Mouse (Mus musculus): ENCODE results near the gene Mto1. TPM values are rescaled to one million over a fixed set of nuclear protein-coding genes. Genes with fewer than 3 reads are reported as not detected.
"Not testable (repeated sequence)": the region's sequence is repeated elsewhere in the genome, so short reads cannot be mapped to it uniquely, and the experiment has no call there.

Mto1 gene
- total RNA-seq, 1 experiment from 2014 or later, result 34.0 TPM

- ATAC-seq (ENCODE audit: extremely low read depth, insufficient number of reproducible peaks, low FRiP score, poor library complexity, severe bottlenecking), result no peak
Measured at GRCm38 (mm10) chr9:78500386-78500785, 52.4 kb downstream of the Mto1 start.

- no peak for ATAC-seq (ENCODE audit: extremely low read depth, insufficient number of reproducible peaks, low FRiP score, poor library complexity, severe bottlenecking)
Measured at GRCm38 (mm10) chr9:78501284-78501683, 53.3 kb downstream of the Mto1 start.

DNA sequence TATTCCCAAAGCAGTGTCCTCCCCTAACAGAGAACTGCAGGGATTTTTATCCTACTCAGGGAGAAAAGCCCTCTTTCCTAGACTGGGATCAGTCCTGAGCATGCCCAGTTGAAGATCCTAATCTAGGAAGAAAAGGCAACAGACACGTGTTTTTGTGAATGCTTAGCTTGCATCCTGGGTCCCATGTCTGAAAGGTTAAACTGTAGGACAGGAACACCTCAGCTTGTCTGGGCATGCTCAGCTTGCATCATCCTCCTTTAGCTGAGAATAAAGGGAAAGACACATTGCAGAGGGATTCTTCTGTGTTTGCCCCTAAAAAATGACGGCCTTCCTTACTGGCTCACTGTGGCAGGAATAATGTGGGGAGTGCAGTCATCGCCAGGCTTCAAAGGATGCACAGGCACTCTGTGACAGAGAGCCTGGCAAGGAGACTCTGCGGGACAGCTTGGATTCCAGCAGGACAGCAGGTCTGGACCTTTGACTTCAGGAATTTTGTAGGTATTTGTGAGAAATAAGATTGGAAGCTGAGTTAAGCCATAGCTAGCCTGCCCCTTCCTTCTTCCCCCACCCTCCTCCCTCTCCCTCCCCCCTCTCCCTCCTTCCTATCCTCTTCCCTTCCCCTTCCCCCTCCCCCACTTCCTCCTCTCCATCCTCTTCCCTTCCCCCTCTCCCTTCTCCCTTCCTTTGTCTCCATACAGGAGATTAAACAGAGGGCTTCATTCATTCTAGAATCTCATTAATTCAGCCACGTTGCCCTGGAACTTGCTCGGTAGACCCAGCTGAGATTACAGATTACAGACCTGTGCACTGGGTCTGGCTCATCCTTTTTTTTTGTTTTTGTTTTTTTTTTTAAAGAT, 55.4 kb downstream of the Mto1 start:
- no peak for ATAC-seq (ENCODE audit: extremely low read depth, insufficient number of reproducible peaks, low FRiP score, poor library complexity, severe bottlenecking)

DNA sequence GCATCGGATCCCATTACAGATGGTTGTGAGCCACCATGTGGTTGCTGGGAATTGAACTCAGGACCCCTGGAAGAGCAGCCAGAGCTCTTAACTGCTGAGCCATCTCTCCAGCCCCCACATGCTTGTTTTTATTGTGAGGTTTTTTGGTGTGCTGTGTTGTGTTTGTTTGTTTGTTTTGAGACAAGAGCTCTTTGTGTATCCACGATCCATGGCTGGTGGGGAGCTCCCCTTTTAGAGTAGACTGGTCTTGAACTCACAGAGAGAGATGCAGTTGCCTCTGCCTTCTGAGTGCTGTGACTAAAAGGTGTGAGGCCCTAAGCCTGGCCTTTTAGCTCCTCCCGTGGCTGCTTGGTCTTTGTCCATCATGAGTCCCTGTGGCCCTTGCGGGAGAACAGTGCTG, 56.1 kb downstream of the Mto1 start:
- ATAC-seq (ENCODE audit: extremely low read depth, insufficient number of reproducible peaks, low FRiP score, poor library complexity, severe bottlenecking), result no peak

GRCm38 (mm10) chr9:78504679-78505078, 56.7 kb downstream of the Mto1 start:
- no peak for ATAC-seq (ENCODE audit: extremely low read depth, insufficient number of reproducible peaks, low FRiP score, poor library complexity, severe bottlenecking)

DNA sequence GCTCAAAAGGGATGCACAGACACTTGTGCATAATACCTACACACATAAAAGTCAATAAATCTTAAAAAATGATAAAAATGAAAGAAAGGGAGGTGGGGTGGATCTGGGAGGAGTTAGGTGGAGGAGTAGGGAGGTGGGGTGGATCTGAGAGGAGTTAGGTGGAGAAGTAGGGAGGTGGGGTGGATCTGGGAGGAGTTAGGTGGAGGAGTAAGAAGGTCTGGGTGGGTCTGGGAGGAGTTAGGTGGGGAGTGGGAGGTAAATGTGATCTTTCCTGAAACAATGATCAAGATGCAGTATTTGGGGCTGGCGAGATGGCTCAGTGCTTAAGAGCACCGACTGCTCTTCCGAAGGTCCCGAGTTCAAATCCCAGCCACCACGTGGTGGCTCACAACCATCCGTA, 57.2 kb downstream of the Mto1 start:
- ATAC-seq (ENCODE audit: extremely low read depth, insufficient number of reproducible peaks, low FRiP score, poor library complexity, severe bottlenecking), result no peak

DNA sequence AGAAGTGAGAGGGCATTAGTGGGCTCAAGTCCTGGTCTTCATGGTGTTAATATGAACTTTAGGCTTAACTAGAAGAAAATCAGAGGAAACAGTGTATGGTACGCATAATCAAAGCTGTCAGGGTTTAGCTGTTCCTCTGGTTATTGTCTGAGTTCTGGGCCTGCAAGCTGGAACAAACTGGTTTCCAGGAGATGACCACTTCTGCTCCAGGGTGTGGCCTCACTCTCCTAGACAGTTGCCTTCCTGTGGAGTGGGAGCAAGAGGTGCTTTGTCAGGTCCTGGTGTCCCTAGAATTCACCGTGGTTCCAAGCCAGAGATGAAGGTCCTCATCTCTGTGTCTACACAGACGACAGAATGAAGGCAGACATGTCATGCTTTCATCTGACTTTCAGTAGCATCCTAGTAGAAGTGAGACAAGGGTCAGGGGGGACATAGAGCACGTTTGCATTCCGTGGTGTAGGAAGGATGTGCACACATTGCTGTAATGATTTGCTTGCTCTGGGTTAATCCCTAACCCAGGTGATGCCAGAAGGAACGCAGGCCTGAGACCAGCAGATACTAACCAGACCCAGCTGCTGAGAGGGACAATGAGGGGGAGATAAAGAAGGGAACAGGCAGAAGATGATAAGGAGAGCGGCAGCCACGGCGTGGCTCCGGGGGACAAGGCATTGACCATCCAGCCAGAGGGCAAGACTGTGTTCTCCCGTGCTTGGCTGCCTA, 58.2 kb downstream of the Mto1 start:
- no peak for ATAC-seq (ENCODE audit: extremely low read depth, insufficient number of reproducible peaks, low FRiP score, poor library complexity, severe bottlenecking)

DNA sequence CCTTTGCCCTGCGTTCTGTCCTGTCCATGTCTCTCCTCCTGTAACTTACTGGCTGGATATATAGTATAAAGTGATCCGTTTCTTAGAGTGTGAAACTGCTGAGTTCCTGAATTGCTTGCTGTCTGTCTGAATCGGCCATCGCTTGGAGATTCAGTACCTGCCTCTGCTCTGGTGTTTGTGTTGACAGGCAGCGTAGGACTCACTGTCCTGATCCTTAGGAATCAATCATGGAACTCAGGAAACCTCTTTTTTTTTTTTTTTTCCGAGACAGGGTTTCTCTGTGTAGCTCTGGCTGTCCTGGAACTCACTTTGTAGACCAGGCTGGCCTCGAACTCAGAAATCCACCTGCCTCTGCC, 58.7 kb downstream of the Mto1 start:
- ATAC-seq (ENCODE audit: extremely low read depth, insufficient number of reproducible peaks, low FRiP score, poor library complexity, severe bottlenecking), result no peak

GRCm38 (mm10) chr9:78508106-78508786, 60.2 kb downstream of the Mto1 start:
- ATAC-seq (ENCODE audit: extremely low read depth, insufficient number of reproducible peaks, low FRiP score, poor library complexity, severe bottlenecking), result no peak

GRCm38 (mm10) chr9:78511705-78512104, 63.7 kb downstream of the Mto1 start:
- ATAC-seq (ENCODE audit: extremely low read depth, insufficient number of reproducible peaks, low FRiP score, poor library complexity, severe bottlenecking), result no peak

DNA sequence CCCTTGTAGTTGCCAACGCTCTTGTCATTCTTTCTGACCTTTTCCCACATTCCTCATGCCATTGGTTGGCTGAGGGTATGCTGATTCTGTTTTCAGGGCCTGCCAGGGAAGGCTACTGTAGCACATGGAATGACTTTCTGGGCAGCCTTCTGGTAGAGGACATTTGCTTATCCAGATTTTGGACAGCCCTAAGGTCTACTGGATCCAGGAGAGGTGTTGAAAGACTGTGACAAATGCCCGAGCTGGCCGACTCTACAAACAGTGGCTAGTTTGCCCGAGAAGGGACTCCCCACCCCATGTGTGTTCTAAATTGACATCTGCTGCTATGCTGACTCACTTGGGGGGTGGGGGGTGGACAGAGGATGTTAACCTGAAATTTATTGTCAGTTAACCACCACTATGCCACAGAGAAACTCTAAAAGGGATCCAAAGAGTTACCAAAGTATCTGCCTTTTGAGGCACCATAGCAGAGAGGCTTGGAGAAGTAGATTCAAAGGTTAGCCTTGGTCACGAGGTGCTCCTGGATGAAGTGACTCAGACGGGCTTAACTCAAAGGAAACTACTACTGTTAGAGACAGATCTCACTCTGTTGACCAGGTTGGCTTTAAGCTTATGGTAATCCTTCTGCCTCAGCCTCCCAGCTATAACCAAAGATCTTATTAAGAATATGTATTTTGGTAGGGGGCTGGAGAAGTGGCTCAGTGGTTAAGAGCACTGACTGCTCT, 65.9 kb downstream of the Mto1 start:
- ATAC-seq (ENCODE audit: extremely low read depth, insufficient number of reproducible peaks, low FRiP score, poor library complexity, severe bottlenecking), result no peak

GRCm38 (mm10) chr9:78514681-78515080, 66.7 kb downstream of the Mto1 start:
- ATAC-seq (ENCODE audit: extremely low read depth, insufficient number of reproducible peaks, low FRiP score, poor library complexity, severe bottlenecking), result no peak

DNA sequence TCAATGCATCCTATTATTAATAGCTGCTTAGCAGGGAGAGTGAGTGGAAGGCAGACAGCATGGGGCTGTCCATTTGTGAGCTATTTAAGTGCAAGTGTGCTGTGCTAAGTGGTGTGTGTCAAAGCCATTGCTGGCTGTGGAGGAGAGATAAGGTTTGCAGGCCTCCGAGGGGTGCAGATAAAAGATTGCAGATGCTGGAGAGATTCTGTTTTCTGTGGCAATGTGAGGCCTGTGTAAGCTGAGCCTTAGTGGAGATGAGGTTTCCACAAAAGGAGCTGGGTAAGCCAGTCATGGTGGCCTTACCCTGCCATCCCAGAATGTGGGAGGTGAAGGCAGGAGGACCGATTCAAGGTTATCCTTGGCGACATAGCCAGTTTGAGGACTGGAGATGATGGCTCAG, 68.1 kb downstream of the Mto1 start:
- no peak for ATAC-seq (ENCODE audit: extremely low read depth, insufficient number of reproducible peaks, low FRiP score, poor library complexity, severe bottlenecking)

GRCm38 (mm10) chr9:78517237-78517636, 69.2 kb downstream of the Mto1 start:
- ATAC-seq (ENCODE audit: extremely low read depth, insufficient number of reproducible peaks, low FRiP score, poor library complexity, severe bottlenecking), result not testable (repeated sequence)

DNA sequence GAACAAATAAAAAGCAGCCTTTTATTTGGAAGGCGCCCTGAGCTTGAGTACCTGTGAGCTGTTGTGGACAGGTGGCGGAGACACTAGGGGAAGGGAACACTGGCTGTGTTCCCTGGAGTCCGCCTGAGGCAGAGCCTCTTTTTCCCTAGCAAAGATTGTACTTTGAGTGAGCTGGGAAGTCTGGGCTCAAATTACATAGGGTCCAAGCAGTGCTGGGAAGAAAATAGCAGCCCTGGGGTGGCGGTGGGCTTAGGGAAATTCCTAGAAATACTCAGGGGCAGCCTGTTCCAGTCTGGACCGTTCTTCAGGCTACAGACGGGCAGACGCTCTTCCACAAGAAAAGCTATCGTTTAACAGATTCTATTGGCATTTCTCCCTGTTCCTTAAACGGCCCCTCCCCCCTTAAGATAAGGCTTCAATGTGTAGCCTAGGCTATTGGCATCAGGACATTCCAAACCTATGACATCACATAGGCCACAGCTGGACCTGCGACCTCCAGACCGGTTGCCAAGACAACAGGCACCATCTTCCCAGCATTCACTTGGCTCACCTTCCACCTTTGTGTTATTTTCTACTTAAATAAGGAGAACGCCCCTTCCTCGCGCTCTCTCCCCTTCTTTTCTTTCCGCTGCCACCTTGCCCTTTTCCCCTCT, 72.2 kb downstream of the Mto1 start:
- no peak for ATAC-seq (ENCODE audit: extremely low read depth, insufficient number of reproducible peaks, low FRiP score, poor library complexity, severe bottlenecking)

DNA sequence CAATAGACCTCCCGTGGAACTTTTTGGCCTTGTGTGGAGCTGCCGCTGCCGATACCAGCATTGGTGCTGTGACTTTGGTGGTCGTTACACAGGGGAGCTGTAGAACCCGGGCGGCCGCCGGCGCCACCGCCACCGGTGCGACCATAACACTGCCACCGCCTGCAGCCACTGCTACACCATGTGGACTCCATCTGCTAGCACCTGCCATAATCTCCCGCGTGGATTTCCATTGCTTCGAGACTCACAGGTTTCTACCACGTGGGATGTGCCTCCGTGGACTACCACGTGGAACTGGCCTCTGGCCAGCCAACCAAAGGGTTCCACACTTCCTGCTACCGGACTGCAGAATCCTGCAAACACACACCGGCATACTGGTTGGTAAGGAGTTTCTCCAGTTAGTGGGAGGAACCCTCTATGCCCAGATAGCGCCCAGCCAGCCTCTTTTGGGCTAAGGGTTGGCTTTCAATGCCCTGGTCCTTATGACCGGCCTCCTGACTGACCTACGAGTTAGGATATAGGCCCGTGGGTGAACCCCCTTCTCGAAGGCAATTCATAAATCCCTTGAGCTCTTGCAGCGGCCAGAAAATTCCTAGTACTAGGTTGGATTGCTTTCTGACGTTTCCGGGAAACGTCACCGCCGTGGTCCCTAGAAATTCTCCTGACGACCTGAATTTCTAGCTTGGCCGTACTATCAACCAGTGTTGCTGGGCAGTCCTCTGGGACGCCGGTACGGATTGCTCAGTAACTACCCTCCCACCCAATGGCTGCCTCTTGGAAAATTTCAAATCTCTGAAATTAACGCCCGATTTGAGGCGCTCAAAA, 73.0 kb downstream of the Mto1 start:
- ATAC-seq (ENCODE audit: extremely low read depth, insufficient number of reproducible peaks, low FRiP score, poor library complexity, severe bottlenecking), result peak; percentile 16

- ATAC-seq (ENCODE audit: extremely low read depth, insufficient number of reproducible peaks, low FRiP score, poor library complexity, severe bottlenecking), result peak; percentile 75
Measured at GRCm38 (mm10) chr9:78521689-78522088, 73.7 kb downstream of the Mto1 start.
